Mouse (Mus musculus) splenic B cell, adult 2 months (primary cell): ENCODE measurements around the gene Capn2.

Source experiments
- DNase-seq: peaks from one replicate; pipeline ENCODE4 v3.0.0-alpha.2; 2011; ENCODE audit warnings: low read depth, low spot score
- H3K27me3 ChIP-seq: 2 replicates; pipeline ENCODE4 v1.6.1; 2012; ENCODE audit warnings: mild to moderate bottlenecking, low read length, moderate library complexity, mixed read lengths; ENCODE audit not compliant: control insufficient read depth, poor library complexity, insufficient read depth, severe bottlenecking
- H3K36me3 ChIP-seq: 2 replicates; pipeline ENCODE4 v1.6.1; 2012; ENCODE audit warnings: mild to moderate bottlenecking, low read length, moderate library complexity, mixed read lengths; ENCODE audit not compliant: control insufficient read depth, poor library complexity, insufficient read depth, severe bottlenecking

Capn2 gene

DNA sequence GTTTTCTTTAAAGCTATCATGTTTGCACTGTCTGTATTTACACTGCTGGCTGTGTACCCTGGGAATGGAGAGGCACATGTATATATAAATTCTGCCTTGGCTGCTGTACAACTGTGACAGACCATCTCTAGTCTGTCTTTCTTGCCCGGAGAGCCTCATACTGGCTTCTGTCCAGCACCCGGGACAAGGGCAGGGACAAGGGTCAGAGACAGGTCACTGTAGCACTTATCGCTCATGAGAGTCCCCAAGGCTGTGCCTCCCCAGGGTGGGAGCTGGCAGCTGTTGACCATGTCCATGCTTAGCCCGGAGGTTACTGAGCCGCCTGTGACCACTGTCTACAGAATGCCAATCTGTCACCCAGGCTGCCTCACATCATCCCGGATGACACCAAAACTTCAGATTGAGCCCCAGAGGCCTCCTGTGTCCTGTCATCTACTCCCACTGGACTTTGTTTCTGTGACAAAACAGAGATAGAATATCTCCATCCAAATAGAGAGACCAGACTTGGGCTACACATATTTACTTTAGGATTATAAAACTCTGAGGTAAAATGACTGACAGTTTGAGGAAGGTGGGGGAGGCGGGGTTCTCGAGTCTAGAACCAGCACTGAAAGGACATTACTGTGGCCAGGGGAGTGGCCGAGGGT lies 17.8 kb downstream of the Capn2 start:
- DNase-seq = no peak
- Histone ChIP-seq H3K36me3 (no peaks in the 10 kb centered on the region), H3K27me3 (no peaks in the 10 kb centered on the region)

DNA sequence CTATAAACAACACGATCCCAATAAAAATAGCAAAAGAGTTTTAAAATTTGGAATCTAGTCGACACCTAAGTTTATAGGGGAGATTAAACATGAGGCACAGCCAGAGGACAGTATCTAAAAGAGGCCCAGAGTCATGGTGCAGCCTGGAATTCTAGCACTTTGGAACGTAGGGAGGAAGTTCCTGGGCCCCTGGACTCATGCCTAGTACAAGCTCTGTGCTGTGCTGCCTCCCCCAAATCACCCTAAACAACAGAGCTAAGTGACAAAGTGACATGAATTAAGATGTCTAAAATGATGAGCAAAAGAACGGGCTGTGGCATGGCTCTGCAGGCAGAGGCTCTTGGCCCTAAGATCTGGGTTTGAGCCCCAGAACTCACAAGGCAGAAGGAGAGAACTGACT lies 19.7 kb downstream of the Capn2 start:
- H3K36me3 ChIP-seq = no peaks in the 10 kb centered on the region
- no peaks in the 10 kb centered on the region for H3K27me3 ChIP-seq
- DNase-seq = no peak

DNA sequence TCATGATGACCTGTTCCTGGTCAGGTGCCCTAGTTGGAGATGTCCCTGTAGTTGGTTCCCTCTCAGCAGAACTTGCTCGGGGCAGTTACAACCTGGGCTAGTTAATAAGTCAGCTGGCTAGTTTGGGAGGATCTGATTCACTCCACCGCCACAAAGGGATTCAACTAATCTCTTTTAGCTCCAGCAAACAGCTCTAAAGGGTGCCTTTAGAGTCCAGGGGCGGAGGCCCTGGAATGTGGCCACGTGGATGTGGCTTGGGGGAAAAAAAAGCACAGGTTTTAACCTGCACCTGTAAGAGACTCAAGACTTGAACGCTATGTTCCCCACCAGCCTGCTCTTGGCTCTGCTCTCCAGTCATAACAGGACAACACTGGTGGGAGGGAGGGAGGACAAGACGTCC lies 20.7 kb downstream of the Capn2 start:
- DNase-seq = no peak
- Histone ChIP-seq H3K27me3 (no peaks in the 10 kb centered on the region), H3K36me3 (no peaks in the 10 kb centered on the region)

DNA sequence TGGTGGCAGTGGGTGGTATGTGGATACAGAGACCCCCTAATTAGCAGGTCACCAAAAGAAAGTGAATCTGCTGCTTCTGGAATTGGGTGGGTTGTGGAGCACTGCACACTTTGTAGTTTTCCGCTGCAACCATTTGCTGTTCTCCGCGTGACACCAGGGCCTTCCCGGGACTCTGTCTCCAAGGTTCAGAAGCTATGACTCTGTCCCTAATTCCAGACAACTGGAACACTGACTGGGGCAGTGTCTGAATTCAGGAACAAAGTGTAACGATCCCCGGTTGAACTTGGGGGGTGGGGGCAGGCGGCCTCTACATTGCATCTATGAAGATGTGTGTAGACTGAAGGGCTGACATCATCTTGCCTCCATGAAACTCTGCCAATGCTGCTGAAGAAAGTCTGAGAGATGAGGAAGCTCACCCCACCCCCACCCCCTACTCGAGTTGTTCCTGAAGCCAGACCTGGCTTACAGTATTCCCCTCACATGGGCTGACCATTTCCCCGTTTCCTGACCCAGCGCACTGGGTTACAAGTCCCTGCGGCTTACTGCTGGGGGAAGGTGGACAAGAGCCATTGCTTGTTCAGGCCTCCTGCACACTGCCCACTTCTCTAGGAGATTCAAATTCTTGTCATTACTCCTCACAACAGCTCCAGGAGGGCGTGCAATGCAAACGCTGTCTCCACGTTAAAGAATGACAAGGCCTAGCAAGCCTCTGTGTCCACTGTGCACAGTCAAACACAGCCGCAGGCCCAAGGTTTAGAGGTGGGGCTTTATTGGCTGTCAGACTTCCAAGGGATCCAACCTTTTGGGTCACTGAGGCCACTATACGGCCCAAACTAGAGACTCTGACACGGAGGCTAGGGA lies 22.9 kb downstream of the Capn2 start:
- Histone ChIP-seq H3K27me3 (no peaks in the 10 kb centered on the region), H3K36me3 (no peaks in the 10 kb centered on the region)
- DNase-seq = no peak

DNA sequence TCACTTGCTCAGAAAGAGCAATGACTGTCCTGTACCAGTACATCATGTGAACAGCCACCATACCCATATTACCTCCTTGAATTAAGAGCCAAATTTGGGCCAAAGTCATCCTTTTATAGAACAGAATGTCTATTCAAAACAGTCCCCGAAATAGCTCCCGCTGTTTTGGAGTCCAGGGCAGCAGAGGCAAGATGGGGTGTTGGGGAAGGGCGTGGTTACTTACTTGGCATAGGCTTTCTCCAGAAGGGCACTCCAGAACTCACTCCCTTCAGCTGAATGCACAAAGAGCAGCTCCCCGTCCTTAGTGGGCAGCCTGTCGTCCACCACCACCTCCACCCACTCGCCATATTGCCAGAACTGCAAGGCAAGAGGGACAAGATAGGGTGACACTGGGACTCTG lies 25.6 kb downstream of the Capn2 start:
- no peak for DNase-seq
- Histone ChIP-seq H3K36me3 (no peaks in the 10 kb centered on the region), H3K27me3 (no peaks in the 10 kb centered on the region)

DNA sequence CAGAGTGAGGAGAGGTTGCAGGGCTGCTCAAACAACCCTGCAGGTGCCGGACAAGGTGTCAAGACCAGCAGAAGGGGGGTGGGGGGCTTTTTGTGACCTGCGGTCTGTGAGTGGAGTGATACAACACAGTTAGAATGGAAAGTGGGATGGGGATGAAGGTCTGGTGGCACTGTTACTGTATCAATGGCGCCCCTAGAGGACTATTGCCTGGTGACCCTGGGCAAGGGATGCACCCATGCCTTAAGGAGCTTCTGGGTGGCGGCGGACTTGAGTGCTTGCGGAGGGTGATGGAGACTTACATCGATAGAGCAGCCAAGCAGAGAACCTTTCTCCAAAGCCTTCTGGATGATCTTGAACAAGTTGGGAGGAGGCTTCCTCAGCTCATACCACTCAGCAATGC lies 26.8 kb downstream of the Capn2 start:
- Histone ChIP-seq H3K36me3 (no peaks in the 10 kb centered on the region), H3K27me3 (no peaks in the 10 kb centered on the region)
- peak; percentile 29 for DNase-seq

DNA sequence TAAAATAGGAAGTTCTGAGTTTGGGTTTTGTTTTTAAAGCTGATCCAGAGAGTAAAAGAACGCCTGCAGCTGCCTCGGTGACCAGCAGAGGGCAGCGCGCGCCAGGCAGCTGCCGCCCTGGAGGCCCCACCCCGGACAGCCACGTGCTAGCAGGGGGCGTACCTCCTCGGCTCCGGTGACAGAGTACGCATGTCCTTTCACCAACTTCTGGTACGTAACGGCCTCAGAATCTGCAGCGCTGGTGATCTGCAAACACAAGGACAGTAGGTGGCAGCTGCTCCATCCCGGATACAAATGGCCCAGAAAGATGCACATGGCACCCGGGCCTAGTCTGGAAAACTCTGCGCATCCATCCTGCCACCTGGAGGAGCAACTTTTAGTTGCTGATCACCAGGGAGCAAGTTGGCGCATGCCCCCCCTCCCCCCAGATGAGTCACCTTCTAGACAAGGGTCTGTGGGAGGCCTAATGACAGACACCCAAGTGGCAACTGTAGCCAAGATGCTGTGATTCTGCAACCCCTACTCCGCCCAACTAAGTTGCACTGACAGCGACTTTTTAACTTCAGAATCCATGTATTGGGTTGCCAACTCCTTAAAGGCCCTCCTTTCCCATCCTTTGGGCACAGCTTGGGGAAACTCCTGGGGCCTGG lies 27.5 kb downstream of the Capn2 start:
- no peaks in the 10 kb centered on the region for H3K36me3 ChIP-seq
- no peaks in the 10 kb centered on the region for H3K27me3 ChIP-seq
- peak; percentile 96 for DNase-seq

DNA sequence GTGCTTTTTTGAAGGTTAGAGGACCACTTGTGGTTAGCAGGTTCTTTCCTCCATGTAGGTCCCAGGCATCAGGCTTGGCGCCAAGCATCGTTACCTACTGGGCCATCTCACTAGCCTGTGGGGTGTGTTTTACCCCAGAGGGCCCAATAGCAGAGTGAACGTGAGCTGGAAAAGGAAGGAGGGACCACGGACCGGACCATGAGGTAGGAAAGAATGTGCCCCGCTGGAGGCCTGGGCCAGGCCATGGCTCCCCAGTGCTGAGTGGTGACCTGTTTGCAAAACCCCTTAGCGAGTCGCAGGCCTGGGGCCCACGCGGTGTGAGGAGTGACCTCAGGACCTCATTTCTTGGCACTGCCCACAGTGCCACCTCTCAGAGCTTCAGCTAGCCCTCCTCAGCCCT lies 28.9 kb downstream of the Capn2 start:
- Histone ChIP-seq H3K27me3 (no peaks in the 10 kb centered on the region), H3K36me3 (no peaks in the 10 kb centered on the region)
- DNase-seq = no peak

DNA sequence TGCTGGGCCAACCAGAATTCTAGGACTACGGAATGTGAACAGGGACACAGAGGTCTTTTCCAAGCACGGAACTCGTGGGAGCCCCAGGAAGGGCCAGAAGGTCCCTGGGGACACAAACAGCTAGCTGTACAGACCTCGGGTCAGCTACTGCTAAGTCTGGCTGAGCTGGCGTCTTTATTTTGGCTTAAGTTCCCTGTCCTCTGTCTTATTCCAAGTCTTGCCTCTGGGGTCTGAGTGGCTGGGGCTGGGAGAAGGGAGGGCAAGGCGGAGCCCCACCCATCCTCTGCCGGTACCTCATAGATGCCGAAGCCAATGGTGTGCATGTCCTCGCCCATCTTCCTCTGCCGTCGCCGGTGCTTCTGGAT lies 33.5 kb downstream of the Capn2 start:
- no peaks in the 10 kb centered on the region for H3K27me3 ChIP-seq
- no peak for DNase-seq

DNA sequence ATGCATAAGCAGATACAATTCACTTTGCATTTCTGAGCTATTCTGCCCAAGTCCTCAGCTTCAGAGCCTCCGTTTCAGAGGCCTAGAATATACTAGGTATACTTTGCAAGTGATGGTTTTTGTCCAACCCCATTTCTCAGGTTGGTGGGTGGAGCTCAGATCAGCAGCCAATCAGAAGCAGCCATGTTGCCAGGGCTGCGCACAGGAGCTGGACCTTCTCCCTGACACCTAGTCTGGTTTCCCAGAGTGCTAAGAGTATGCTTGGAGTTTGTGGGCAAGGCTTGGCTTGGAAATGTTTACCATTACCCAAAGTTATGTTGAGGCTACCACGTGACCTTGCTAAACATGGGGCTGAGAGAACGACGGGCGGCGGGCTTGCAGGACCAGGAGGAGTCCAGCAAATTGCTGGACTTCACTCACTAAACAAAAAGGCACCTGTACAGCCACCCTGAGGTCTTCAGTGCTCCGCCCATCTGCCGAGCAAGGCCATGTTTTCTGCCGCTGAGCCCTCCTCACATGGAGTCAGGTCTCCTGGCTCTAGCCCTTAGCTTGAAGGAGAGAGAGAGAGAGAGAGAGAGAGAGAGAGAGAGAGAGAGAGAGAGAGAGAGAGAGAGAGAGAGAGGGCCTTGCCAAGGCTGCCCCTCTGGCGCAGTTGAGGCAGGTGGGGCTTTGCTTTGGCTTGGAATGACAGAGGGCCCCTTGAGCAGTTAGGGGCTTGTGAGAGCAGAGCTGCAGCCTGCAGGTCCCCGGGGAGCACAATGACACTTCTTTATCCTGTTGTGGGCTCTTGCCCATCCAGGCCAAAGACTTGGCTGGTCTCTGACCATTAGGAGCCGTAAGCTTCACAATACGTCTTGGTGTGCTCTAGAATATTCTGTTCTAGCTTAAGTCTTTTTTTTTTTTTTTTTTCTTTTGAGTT lies 34.2 kb downstream of the Capn2 start:
- peaks cover 2% of the 10 kb centered on the region; the same call in 1 of the 2 replicates for H3K36me3 ChIP-seq
- no peaks in the 10 kb centered on the region for H3K27me3 ChIP-seq
- DNase-seq = no peak

More for the DNA sequence above, 33.5 kb downstream of the Capn2 start:
- peaks cover 2% of the 10 kb centered on the region; the same call in 1 of the 2 replicates for H3K36me3 ChIP-seq

DNA sequence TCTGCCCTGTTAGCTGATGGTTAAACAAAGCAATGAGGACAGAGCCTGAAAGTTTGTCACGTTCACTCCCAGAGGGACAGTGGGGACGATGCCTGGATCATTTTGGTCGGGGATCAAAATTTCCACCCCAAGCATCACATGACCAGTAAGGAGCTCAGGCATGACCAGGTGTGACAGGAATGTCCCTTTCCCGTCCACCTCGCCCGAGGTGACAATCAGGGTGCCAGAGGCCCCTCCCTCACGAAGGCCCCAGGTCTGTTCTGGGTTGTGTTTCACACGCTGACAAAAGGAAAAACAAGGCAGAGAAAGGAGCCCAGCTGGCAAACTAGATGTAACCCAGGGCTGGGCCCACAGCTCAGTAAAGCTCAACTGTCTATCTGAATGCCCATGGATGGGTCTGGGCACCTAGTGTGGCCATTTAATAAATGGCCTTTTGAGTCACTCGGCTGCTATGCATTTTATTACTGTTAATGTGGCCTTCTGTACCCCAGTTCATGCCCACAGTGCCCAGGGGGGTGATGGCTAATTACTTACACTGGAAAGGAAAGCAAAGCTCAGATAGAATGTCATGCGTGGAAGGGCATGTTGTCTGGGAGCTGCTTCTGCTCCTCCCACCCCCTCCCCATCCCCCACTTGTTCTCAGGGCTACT lies 35.6 kb downstream of the Capn2 start:
- H3K27me3 ChIP-seq = no peaks in the 10 kb centered on the region
- DNase-seq = no peak
- H3K36me3 ChIP-seq = peaks cover 2% of the 10 kb centered on the region; the same call in 1 of the 2 replicates

DNA sequence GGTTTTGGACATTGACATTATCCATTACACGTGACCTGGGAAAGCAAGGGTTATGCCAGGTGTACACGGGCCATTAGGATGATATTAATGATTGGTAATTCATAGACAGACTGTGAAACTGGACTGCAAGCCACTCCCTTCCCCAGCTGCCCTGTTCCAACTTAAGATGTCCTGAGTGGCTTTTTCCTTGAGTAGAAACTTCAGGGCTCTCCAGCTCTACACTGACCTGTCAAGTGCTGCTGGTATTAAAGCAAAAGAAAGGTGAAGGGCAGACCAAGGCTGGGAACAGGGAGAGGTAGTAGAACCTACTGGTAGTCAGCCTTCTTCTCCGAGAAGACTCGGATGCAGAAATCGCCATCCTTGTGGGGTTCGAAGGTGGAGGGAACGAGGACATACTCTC lies 36.3 kb downstream of the Capn2 start:
- Histone ChIP-seq H3K36me3 (peaks cover 2% of the 10 kb centered on the region; the same call in 1 of the 2 replicates), H3K27me3 (no peaks in the 10 kb centered on the region)
- DNase-seq = no peak

DNA sequence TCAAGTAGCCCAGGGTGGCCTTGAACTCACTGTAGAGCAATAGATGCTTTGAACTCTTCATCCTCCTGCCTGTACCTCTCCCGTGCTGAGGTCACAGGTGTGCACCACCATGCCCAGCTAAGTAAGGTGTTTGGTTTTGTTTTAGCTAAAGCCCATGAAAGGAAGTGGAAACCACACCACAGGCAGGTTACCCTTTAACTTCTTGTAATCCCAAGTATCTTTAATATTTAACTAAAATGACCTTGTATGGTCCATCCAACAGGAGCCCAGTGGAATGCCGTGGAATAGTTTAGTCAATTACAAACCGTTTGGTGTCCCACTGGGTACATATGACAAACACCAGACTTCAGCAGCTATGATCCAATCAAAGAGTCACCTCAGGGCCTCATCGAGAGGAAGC lies 38.5 kb downstream of the Capn2 start:
- DNase-seq = no peak
- peaks cover 2% of the 10 kb centered on the region; the same call in 1 of the 2 replicates for H3K36me3 ChIP-seq
- H3K27me3 ChIP-seq = no peaks in the 10 kb centered on the region
